Mouse (Mus musculus): ENCODE measurements at regions not wholly inside any gene's neighbourhood (a gene's known extent, or its start where the extent isn't known, plus 50 kb on each side); places are given as distances from the start of the nearest gene placed in this dataset.

DNA sequence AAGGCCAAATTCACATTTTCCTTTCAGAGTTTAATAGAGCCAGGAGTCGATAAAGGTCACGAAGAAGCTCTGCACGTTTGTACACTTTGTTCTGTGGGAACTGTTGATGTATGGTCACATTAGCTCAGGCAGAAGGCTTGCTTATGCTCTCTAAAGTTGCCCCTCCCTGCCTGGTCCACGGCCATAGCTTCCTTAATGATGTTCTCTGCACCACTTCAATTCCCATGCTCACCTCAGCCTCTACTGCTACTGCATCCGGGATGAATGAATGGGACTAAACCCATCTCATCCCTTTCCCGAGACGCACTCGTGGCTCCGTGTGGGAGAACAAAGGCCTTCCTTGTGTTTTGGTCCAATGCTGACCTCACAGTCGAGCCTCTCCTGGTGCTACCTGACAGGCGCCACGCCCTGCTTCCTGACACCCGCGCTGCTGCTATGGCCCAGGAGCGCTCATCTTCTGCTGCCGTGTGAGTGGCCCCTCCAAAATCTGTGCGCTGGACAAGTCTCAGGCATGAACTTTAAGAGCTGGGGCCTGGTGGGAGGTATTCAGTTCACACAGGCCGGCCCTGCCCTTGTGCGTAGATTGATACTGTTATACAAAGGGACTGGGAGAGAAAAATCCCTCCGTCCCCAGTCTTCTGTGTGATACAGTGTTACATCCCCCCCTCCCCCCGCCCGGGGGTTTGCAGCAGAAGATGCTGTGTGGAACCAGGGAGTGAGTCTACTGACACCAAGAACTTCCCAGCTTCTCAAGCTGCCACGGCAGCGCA lies 386.3 kb upstream of the Trpc7 start:
- no peak for DNase-seq

DNA sequence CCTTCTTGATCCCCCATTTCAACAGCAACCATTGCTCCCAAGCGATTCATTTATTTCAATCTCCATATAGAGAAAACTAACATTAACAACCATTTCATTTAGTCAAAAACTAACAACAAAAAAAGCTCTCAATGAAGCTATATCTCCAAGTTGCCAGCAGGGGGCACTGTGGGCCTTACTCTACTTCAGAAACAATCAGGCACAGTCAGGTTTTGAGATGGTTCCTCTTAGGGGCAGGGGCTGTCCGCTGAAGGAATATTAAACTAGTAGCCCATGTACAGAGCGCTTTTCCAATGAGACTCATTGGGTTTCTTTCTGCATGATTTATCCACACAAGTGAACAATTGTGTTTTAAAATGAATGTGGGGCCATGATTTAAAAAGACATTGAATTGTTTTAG lies 385.7 kb upstream of the Trpc7 start:
- DNase-seq = peak; percentile 28

DNA sequence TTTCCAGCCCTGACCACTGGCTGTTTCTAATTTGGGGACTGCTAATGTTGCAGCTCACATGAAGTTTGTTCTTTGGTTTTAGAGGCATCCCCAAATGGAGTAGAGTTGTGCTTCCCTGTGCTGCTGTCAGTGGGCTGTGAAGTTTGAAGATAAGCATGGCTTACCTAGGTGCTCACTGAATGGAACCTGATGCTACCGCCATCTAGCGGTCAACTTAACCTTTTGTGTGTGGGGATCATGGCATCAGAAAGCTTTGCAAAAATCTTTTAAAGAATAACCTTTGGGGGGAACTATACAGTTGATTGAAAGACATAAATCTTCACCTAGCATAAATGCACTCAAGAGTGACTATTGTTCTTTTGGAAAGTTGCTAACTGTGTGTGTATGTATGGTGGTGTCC lies 382.8 kb upstream of the Trpc7 start:
- no peak for DNase-seq

DNA sequence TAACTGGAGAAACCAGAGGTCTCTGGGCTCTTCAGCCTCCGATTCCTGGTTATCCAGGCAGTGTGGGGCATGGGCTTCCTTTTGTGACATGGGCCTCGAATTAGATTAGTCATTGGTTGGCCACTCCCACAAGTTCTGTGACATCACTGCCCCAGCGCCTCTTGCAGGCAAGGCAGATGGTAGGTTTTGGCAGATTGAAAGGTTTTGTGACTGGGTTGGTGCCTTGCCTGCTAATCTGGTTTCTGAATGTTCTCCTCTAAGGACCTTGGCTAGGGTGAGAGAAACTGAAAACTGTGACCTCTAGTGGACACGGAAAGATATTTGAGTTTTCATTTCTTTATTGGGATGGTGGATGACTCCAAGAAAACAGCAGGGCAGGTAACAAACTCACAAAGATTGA lies 381.3 kb upstream of the Trpc7 start:
- no peak for DNase-seq

DNA sequence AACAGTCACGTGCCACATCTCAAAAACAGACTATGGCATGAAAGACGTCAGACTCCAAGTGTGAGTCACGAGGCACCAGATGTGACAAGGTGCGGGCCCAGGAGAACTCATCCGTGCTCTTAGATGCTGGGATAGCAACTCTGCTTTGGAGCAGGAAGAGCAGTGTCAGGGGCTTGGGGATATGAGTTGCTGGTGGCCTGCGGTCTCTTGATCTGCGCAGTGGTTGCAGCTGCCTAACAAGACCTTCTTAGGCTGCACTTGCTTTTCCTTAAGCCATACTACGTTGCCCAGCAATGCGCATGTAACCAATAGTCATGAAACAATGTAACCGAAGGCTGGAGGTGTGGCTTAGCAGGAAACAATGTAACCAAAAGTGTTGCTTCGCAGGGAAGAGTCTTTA lies 380.1 kb upstream of the Trpc7 start:
- DNase-seq = no peak

DNA sequence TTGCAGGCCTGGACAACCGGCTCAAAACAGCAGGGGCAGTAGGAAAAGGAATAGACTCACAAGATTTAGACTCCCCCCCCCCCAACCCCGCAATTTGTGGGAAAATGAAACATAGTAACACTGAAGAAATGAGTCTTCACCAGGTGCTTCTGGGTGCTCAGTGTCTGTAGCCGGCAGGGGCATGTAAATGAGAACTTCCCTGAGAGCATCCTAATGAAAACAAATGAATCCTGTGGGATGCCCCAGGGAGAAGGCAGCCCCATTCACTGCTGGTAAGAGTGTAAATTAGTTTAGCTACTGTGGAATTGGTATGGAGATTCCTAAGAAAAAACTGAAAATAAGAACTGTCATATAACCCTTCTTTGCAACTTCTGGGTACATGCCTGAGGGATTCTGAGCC lies 377.8 kb upstream of the Trpc7 start:
- no peak for DNase-seq

DNA sequence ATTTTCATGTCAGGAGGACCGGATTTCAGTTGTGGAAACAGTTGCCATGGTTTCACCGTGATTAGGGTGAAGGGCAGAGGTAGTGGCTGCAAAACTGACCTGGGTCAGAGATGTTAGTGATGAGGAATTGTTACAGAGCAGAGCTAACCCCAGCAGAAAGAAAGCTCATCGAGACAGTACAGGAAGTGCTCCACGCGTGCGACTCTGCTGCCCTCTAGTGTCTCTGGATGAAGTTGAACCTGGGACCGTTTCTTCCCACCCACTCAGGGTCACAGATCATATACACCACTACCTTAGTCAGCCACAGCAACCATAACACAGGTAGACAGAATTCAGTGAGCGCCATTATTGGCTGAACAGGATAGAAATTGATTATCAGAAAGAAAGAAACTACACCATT lies 373.8 kb upstream of the Trpc7 start:
- peak; percentile 22 for DNase-seq

DNA sequence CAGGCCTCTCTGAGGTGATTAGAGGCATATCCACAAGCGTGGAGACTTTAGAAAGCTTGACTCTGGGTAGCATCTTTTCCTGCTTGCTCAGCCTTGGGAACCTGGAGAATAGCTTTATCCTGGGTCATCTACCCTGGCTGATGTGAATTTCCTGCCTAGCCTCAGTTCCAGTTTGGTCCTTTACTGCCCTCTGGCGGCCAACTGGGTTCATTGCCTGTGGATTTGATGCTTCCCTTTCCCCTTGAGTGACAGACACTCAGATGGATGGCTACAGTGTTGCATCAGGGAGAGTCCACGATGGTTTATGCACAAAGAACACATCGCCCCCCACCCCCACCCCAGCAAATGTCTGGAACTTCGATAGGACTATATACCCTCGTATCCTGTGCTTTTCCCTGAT lies 364.1 kb upstream of the Trpc7 start:
- peak; percentile 77 for DNase-seq

DNA sequence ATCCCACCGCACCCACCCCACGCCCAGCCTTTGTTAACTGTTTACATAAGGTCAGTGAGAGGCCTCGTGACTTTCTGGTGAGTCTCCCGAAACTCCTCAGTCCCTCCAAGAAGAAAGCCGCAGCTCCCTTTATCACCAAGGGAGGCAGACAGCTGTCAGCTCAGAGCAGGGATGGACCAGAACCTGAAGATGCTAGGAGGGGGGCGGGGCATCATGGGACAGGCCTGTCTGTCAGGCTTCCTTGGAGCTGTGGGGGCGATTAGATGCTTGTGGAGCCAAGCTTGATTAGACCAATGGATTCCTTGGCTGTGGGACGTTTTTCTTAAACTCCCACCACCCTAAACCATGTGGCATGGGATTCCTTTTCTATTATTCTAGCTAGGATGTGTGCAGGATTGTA lies 363.7 kb upstream of the Trpc7 start:
- no peak for DNase-seq

DNA sequence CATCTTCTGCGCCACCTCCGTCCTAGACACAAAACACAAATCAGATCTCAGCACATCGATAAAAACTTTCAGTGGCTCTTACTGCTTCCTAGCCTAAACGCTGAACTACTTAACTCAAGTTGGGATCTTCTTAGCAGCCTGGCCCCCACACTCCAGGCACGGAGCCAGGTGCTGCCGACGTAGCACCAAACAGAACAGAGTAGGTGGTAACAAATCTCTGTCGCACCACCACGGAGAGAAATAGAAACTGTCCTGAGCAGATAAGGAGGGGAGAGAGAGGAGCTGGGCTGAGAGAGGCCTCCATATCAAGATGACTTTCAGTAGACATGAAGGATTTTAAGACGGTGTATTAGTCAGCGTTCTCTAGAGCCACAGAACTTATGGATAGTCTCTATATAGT lies 360.1 kb upstream of the Trpc7 start:
- no peak for DNase-seq

DNA sequence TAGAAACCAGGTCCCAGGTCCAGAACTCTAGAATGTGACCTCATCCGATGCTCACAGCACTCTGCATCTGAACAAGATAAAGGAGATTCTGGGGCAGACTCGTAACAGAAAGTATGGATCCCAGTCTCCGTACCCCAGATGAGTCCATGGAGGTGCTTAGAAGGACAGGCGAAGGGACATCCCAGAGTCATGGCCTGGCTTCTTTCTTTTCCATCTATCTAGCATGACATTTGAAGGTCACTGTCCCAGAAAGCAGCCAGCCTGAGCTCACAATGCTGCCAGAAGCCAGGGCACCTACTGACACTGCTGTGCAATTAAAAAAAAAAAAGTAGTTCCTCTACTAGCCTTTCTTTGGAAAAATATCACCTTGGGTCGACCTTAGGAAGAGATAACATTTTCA lies 354.1 kb upstream of the Trpc7 start:
- no peak for DNase-seq

DNA sequence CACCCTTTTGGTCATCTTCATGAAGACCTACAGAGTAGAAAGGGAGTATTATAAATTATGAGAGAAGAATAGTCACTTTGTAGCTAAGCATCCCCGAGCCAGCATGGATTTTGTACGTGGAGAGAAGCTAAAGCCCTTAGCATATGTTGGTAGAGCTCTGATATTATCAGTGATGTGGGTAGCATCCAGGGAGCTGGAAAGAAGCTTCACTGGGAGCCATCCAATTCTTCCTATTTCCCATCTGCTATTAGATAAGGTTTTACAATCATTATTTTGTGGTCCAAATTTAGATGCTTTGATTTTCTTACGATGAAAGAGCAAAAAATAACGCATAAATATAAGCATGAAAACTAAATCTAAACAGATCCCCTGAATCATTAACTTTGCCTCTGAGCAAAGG lies 353.6 kb upstream of the Trpc7 start:
- DNase-seq = no peak

DNA sequence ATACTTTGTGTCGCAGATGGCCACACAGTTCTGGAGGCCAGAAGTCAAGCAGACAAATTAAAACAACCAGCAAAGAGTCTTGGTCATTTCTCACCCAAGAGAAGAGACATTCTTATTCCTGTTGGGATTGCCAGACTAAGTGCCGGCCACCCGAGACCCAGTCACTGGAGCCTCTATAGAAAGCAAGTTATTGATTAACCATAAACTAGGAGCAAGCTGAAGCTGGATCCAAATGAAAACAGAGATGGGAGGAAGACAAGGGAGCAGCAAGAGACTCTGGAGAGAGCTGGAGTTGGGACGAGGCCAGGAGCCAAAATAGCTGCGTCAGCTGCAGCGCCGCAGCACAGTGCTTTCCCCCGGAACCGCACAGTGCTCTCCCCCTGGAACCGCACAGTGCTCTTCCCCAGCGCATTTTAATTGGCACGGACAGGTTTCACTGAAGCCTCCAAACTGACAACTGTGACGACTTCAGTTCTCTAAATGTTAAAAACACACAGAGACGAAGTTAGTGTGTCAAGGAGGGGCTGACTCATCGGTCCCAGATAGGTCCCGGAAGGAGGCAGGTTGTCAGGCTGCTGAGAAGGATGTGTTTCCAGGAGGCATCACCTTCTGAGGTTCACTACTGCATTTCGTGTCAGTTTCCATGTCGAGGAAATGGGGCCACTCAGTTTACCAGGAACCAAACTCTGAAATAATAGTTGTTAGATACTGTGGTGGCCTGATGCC lies 350.6 kb upstream of the Trpc7 start:
- DNase-seq = peak; percentile 17

DNA sequence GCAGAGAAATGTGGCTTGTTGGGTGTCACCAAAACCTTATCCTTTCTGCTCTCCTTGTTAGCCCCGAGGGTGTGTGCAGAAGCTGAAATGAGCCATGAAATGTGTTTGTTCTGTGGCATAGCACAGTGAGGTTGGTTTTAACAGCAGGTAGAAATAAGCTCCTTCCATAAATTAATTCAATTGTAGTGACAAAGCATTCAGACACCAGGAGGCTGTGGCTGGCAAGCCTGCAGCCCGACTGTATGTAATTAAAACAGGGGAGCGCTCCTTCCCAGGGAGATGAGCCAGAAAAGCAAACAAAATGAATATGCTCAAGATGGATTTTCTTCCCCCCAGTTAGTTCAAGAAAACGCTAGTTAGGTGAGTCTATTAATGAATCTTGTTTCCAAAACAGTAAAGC lies 341.1 kb upstream of the Trpc7 start:
- DNase-seq = no peak

DNA sequence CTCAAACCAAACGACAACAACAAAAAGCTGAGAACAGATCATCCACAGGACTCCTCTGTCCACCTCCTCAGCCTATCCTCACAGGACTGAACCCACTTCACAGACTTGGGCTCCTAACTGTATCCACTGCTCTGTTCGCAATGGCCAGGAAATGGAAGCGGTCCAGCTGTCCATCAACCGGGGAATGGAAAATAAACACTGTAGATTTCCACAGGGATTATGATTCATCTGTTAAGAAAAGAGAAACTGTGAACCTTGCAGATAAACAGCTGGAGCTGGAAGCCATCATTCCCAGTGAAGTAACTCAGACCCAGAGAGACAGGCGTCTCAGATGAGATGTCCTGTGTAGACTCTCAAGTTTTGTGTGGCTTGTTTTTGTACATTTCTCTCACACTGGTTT lies 340.4 kb upstream of the Trpc7 start:
- no peak for DNase-seq

DNA sequence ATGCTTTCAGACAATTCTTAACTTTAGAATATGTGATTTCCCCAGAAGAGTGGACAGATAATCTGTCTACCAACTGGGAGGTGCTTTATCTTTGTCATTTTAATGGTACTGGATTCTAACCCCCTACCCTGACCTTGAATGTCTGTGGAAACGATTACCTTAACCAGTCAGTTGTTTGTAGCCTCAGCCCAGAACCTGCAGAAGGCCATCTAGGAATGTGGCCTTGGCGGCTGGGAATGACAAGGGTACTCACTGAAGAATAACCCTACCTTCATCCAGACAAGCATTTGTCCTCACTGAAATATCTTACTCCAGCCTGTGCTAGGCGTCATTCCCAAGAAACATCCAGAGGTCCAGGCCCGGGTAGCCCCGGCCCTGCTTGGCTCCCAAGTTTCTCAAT lies 337.1 kb upstream of the Trpc7 start:
- DNase-seq = no peak

DNA sequence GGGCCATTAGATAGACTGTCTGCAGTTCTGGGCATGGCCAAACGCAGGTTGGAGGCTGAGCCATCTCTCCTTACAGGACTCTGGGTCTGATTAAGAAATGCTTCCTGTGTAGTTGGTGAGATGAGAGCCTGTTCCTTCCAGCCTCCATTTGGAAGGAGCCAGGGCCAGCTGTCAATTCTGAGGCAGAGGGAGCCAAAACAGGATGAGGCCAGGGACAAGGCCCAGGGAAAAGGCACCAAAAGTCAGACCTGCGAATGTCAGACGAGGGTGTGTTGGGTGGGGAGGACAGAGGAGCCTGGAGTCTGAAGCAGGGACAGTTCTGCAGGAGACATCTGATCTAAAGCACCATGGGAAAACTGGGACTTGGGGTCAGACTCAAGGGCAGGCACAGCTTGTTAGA lies 335.9 kb upstream of the Trpc7 start:
- no peak for DNase-seq

DNA sequence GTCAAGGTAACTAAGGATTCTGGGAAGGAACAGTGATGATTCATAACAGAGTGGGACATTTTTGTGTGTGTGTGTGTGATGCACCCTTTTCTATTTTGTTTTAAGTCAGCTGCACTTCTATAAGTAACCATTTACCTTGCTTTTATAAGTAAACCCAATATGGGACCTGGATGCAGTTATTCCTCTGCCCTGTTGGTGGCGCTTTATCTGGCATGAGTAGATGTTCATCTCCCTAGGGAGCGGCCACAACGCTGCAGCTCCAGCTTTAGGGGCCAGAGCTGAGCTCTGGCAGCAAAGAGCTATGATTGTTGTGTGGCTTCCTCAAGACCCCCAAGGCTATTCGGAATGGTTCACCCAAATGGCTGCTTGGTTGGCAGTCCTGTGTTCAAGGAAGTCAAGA lies 334.5 kb upstream of the Trpc7 start:
- no peak for DNase-seq

DNA sequence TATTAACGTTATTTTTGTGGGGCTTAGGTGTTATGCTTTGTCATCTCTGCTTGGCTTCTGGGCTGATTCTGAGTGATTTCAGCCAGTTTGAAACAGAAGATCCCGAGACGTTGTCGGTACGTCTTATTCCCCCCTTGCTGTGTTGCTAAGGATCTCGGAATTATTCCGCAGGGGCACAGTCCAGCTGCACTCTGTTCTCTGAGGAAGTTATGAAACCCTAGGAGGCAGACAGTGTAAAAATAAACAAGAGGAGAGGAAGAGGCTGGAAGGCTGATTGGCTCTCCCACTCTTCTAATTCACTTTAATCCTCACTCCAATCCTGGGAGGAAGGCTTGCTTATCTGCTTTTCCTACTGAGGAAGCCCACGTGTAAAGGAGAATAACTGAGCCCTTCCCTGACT lies 325.3 kb upstream of the Trpc7 start:
- DNase-seq = no peak

DNA sequence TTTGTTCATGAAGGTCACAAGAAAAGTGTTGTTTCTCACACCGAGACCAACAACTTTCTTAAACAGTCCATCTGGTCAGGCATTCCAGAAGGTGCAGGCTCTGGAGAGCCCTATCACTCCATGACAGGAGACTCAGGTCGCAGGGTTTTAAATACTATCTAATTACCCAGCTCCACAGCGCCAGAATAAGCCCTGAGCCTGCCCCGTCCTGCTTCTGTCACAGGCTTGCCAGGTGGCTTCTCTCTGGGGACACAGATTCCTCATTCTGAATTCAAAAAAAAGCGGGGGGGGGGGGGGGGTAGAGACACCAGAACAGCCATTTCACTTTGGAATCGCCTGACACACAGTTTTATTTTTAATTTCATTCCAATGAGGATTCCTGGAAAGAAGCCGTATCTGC lies 320.4 kb upstream of the Trpc7 start:
- DNase-seq = no peak

DNA sequence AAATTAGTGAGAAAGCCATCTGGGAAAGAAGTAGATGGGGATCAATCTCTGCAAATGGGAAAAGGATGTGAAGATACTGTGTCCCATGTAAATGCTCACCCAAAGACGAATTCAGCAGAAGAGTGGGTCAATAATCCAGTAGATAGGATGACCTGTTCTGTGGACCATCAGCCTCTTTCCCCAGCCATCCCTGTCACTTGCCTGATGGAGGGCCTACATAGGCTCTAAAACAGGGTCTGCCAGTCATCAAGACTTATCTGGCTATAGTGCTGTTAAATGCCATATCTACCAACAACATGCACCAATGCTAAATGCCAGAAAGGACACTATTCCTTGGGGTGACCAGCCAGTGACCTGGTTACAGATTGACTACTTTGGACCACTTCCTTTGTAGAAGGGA lies 316.5 kb upstream of the Trpc7 start:
- DNase-seq = no peak

DNA sequence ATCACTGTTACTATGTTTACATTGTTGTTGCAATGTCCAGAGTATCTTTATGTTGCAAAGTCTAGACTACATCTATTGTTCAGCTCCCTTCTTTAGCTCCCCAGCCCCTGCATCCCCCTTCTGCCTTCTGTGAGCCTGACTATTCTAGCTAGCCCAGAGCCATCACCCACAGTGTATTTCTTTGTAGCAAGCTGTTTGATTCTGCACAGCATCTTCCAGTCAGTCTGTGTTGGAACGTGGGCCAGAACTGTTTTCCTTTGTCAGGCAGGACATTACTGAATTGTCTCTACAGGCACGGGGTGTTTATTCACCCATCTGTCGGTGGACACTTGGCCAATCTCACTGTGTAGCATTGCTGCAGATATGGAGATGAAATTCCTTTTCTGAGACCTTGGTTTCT lies 295.4 kb upstream of the Trpc7 start:
- DNase-seq = no peak

DNA sequence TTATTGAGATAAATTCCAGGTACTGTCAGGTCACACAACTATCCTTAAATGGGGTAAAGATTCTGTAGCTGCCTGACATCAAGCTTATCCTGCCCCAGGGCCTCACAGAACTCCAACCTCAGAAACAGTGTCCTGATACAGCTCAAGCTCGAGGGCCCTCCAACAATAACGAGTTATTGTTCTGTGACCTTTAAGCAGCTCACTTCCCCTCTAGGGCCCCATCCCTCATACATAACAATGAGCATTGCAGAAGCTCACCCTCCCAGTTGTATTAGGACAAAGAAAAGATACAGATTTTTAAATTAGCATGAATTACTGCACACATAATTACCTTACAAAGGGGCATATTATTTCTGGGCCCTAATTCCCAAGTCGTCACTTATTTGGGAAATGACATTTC lies 293.5 kb upstream of the Trpc7 start:
- DNase-seq = no peak

DNA sequence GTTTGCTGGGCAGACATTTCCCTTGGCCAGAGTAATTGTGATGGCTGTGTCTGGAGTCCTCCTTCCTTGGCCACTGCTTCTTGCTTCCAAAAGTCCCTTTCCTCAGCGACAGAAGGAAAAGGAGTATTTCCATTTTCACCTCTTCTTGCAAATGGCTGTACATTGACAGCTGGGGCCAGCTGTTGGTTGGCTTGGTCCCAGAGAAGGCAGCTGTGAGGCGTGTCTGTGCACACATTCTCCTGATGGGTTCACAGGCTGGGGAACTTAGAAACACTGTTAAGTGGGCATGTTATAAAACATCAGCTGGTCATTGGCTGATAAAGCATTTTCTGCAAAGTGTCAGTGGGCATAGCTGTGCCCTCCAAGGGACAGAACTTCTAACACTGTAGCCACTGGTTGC lies 290.4 kb upstream of the Trpc7 start:
- DNase-seq = peak; percentile 28

DNA sequence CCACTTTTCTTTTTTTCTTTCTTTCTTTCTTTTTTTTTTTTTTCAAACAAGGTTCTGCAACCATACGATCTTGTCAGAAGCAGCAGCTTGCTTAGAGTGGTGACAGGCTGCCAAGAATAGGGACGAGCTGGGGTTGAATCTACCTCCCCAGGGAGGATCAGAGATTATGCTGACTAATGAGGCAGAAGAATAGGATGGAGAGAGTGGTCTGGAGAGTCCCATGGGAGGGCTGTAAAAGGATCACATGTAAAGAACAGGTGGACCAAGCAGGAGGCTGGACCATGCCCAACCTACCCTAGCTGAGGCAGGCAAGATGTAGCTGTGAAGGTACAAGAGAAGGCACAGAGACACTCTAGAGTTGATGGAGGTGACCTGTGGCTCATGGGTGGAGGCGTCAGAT lies 274.4 kb upstream of the Trpc7 start:
- DNase-seq = no peak
